In genomic region chr1:133800512-133800911, GRCm38 (mm10) we compare ENCODE assay signal across 8 mouse cellular contexts. TPM values are rescaled to one million over a fixed set of nuclear protein-coding genes. Genes with fewer than 3 reads are reported as not detected.
DNase-seq lines count a peak whose midpoint lies in the region; ATAC-seq and TF ChIP-seq lines count a peak whose summit lies in the region.

No protein-coding gene starts in this region.

- peak; percentile 12; the same call in 1 of the 2 replicates for ATAC-seq in kidney, postnatal 0 days (replicated peaks; ENCODE audit: low FRiP score, low read depth)
- ATAC-seq in forebrain, embryonic 15.5 days (replicated peaks): peak; percentile 53
- no peak for ATAC-seq in liver, embryonic 16.5 days (ENCODE audit: low read depth)

- peak overlapping the region; percentile 95 for H3K4me2 ChIP-seq in kidney, postnatal 0 days (ENCODE audit: low read length)
- peak overlapping the region; percentile 89 for H3K4me2 ChIP-seq in forebrain, embryonic 15.5 days (replicated peaks)
- H3K4me2 ChIP-seq in liver, embryonic 16.5 days (ENCODE audit: low read depth, low read length): peak overlapping the region; percentile 64

- no peak for TF ChIP-seq CTCF in kidney, postnatal 0 days (IDR thresholded peaks at IDR 0.05; ENCODE audit: low read depth)
- no peak for TF ChIP-seq CTCF in bone marrow, adult 2 months (IDR thresholded peaks at IDR 0.05; ENCODE audit: control insufficient read depth, insufficient read depth, low read length)

- peak overlapping the region; percentile 26; the same call in 1 of the 2 replicates for H3K27ac ChIP-seq in kidney, postnatal 0 days
- H3K27ac ChIP-seq in bone marrow, adult 2 months (ENCODE audit: control insufficient read depth, insufficient read depth, low read depth, low read length, poor library complexity): peak overlapping the region; percentile 78
- H3K27ac ChIP-seq in forebrain, embryonic 15.5 days (replicated peaks): no peak overlapping the region
- H3K27ac ChIP-seq in liver, embryonic 16.5 days (ENCODE audit: low read length): peak overlapping the region; percentile 97

- 0% methylated on average over 16 of the region's 16 CpGs for WGBS in kidney, postnatal 0 days
- WGBS in bone marrow, adult 2 months: 1% methylated on average over 16 of the region's 16 CpGs
- WGBS in forebrain, embryonic 15.5 days: under 1% methylated on average over 16 of the region's 16 CpGs
- WGBS in liver, embryonic 16.5 days (ENCODE audit: insufficient replicate concordance): 0% methylated on average over 16 of the region's 16 CpGs

- H3K4me3 ChIP-seq in kidney, postnatal 0 days (replicated peaks; ENCODE audit: low read depth, low read length): peak overlapping the region; percentile 60
- peak overlapping the region; percentile 95 for H3K4me3 ChIP-seq in bone marrow, adult 2 months (replicated peaks; ENCODE audit: control insufficient read depth, low read depth, low read length)
- peak overlapping the region; percentile 46 for H3K4me3 ChIP-seq in forebrain, embryonic 15.5 days
- peak overlapping the region; percentile 82 for H3K4me3 ChIP-seq in liver, embryonic 16.5 days (ENCODE audit: low read depth, low read length)

- peaks cover 20% of the 10 kb centered on the region; the same call in 1 of the 2 replicates for H3K4me1 ChIP-seq in kidney, postnatal 0 days (replicated peaks; ENCODE audit: insufficient read depth, low read length)
- peaks cover 5% of the 10 kb centered on the region; the same call in 1 of the 2 replicates for H3K4me1 ChIP-seq in bone marrow, adult 2 months (ENCODE audit: control insufficient read depth, insufficient read depth, low read length)
- H3K4me1 ChIP-seq in forebrain, embryonic 15.5 days: peaks cover 24% of the 10 kb centered on the region
- peaks cover 47% of the 10 kb centered on the region for H3K4me1 ChIP-seq in liver, embryonic 16.5 days (ENCODE audit: control insufficient read depth, low read depth, low read length)

- intact Hi-C loops in left cerebral cortex, postnatal 4 days (cut with DNase I): no loop called here

- H3K9ac ChIP-seq in kidney, postnatal 0 days (ENCODE audit: low read depth, low read length): peak overlapping the region; percentile 53
- H3K9ac ChIP-seq in forebrain, embryonic 15.5 days (replicated peaks): peak overlapping the region; percentile 42
- peak overlapping the region; percentile 90 for H3K9ac ChIP-seq in liver, embryonic 16.5 days (ENCODE audit: low read depth, low read length)

- DNase-seq in kidney, postnatal 0 days (ENCODE audit: low spot score): no peak
- no peak for DNase-seq in kidney, postnatal 10 days
- no peak for DNase-seq in layer of hippocampus, adult 18-20 months (ENCODE audit: low spot score in 2 of 2)
- no peak for DNase-seq in layer of hippocampus, adult 8-10 months (ENCODE audit: low spot score in 2 of 2)
- no peak for DNase-seq in left cerebral cortex, postnatal 4 days

- H3K36me3 ChIP-seq in kidney, postnatal 0 days (ENCODE audit: insufficient read depth, low read length): no peaks in the 10 kb centered on the region
- H3K36me3 ChIP-seq in forebrain, embryonic 15.5 days: no peaks in the 10 kb centered on the region
- H3K36me3 ChIP-seq in liver, embryonic 16.5 days (ENCODE audit: control insufficient read depth, insufficient read depth): peaks cover 7% of the 10 kb centered on the region; the same call in 1 of the 2 replicates

- H3K27me3 ChIP-seq in kidney, postnatal 0 days (ENCODE audit: insufficient read depth, low read length): no peaks in the 10 kb centered on the region
- no peaks in the 10 kb centered on the region for H3K27me3 ChIP-seq in forebrain, embryonic 15.5 days
- H3K27me3 ChIP-seq in liver, embryonic 16.5 days (ENCODE audit: control insufficient read depth, insufficient read depth, low read depth, low read length): no peaks in the 10 kb centered on the region

- H3K9me3 ChIP-seq in kidney, postnatal 0 days (replicated peaks; ENCODE audit: low read length): no peaks in the 10 kb centered on the region
- no peaks in the 10 kb centered on the region for H3K9me3 ChIP-seq in forebrain, embryonic 15.5 days
- H3K9me3 ChIP-seq in liver, embryonic 16.5 days (replicated peaks; ENCODE audit: control insufficient read depth, low read length): no peaks in the 10 kb centered on the region

- TF ChIP-seq POLR2A in bone marrow, adult 2 months (IDR thresholded peaks at IDR 0.05; ENCODE audit: borderline replicate concordance, control insufficient read depth, low read depth, low read length): no peak

RNA-seq across cellular contexts. Expression of gene Atp2b4, which starts 0.3 kb away (rescaled TPM):
- 5.6 and 7.2 TPM in 2 replicates for polyA plus RNA-seq in kidney, postnatal 0 days (2015; fragmentation: Nextera tagmentation; extraction: Ambion mirVana)
- polyA plus RNA-seq in bone marrow, adult 2 months (2011; ENCODE audit: insufficient read depth, insufficient read length, low replicate concordance, missing spikeins): 37.6 and 43.7 TPM in 2 replicates
- polyA plus RNA-seq in forebrain, embryonic 15.5 days (2015; fragmentation: Nextera tagmentation; extraction: Ambion mirVana): 8.6 and 10.4 TPM in 2 replicates
- polyA plus RNA-seq in liver, embryonic 16.5 days (2015; fragmentation: Nextera tagmentation; extraction: Ambion mirVana): 32.0 and 34.8 TPM in 2 replicates
- 100 to 1,000 TPM in 1 of 2 experiments, 10 to 100 TPM in 1; 70.4 to 100 TPM for total RNA-seq in layer of hippocampus, adult 18-20 months (2021)
- total RNA-seq in layer of hippocampus, adult 8-10 months (2022): 100 to 1,000 TPM in 1 of 4 experiments, 10 to 100 TPM in 3; 85.7 to 102 (median 91.8) TPM
- total RNA-seq in left cerebral cortex, postnatal 4 days (2021): 100 to 1,000 TPM; 110 to 134 TPM
